ENCODE assay signal across 8 mouse cellular contexts in the genomic region with DNA sequence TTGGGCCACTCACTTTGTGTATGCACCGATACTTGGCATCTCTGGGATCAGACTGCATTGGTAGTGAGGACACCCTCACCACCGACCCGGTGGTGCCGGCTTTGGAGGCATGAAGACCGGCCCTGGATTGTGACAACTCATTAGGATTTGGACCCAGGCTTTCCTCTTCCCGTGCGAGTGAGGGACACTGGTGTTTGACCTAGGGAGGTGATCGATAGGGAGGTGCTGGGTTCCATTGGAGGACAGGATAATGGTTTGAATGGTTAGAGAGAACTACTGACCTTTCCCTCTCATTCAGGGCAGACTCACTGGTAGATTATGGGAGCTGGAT. TPM values are rescaled to one million over a fixed set of nuclear protein-coding genes. Genes with fewer than 3 reads are reported as not detected.
A peak's percentile ranks its signal among the peaks of the same experiment; 100 is the strongest.
DNase-seq lines count a peak whose midpoint lies in the region; ATAC-seq and TF ChIP-seq lines count a peak whose summit lies in the region.

No protein-coding gene starts in this region.

- no peak for DNase-seq in heart, postnatal 4 days
- no peak for DNase-seq in MEL (ENCODE audit: low read depth, low spot score)
- no peak for DNase-seq in midbrain, embryonic 10.5 days (ENCODE audit: low spot score)
- DNase-seq in c-Kit-positive CD71-positive TER-119-positive erythroid progenitor cells, embryonic 14.5 days (ENCODE audit: low spot score), result no peak
- no peak for DNase-seq in Muller cell, postnatal 12 days (ENCODE audit: inconsistent ontology term)
- DNase-seq in adrenal gland, adult 8-10 months, result no peak

- peak overlapping the region; percentile 76 for H3K4me2 ChIP-seq in heart, embryonic 15.5 days

- H3K9me3 ChIP-seq in heart, embryonic 15.5 days (replicated peaks), result no peaks in the 10 kb centered on the region
- no peaks in the 10 kb centered on the region for H3K9me3 ChIP-seq in MEL (replicated peaks; ENCODE audit: insufficient read depth, low read length)
- no peaks in the 10 kb centered on the region for H3K9me3 ChIP-seq in midbrain, embryonic 10.5 days (replicated peaks)

- peak overlapping the region; percentile 81 for H3K9ac ChIP-seq in heart, embryonic 15.5 days
- peak overlapping the region; percentile 91 for H3K9ac ChIP-seq in MEL (ENCODE audit: control insufficient read depth, low read depth, low read length, poor library complexity, severe bottlenecking)

- H3K27me3 ChIP-seq in heart, embryonic 15.5 days, result no peaks in the 10 kb centered on the region
- no peaks in the 10 kb centered on the region for H3K27me3 ChIP-seq in MEL (ENCODE audit: control insufficient read depth in 1 of 2, insufficient read depth in 2 of 2, low read length in 2 of 2)
- H3K27me3 ChIP-seq in midbrain, embryonic 10.5 days (ENCODE audit: low read depth, poor library complexity, severe bottlenecking), result no peaks in the 10 kb centered on the region

- 0% methylated on average over 8 of the region's 8 CpGs for WGBS in heart, embryonic 15.5 days
- under 1% methylated on average over 8 of the region's 8 CpGs for WGBS in midbrain, embryonic 10.5 days

- H3K36me3 ChIP-seq in heart, embryonic 15.5 days, result no peaks in the 10 kb centered on the region
- H3K36me3 ChIP-seq in MEL (ENCODE audit: control insufficient read depth in 1 of 2, insufficient read depth in 2 of 2, low read length in 2 of 2), result peaks cover 0 to 4% of the 10 kb centered on the region in 2 experiments; a peak in 3 of 4 replicates
- H3K36me3 ChIP-seq in midbrain, embryonic 10.5 days, result peaks cover 2% of the 10 kb centered on the region; the same call in 1 of the 2 replicates

- TF ChIP-seq EP300 in MEL (IDR thresholded peaks at IDR 0.05; ENCODE audit: low read depth in 1 of 2, low read length in 2 of 2), result no peak

- no peak for TF ChIP-seq CTCF in MEL (IDR thresholded peaks at IDR 0.05 in 2 of 3, conservative IDR thresholded peaks at IDR 0.05 in 1 of 3; ENCODE audit: control insufficient read depth in 1 of 3, insufficient read depth in 1 of 3, low read depth in 2 of 3, low read length in 3 of 3, poor library complexity in 1 of 3, severe bottlenecking in 1 of 3)

- peaks cover 12% of the 10 kb centered on the region; the same call in 1 of the 2 replicates for H3K79me2 ChIP-seq in MEL (ENCODE audit: control insufficient read depth, insufficient read depth, low read length, poor library complexity)

- TF ChIP-seq RAD21 in MEL (IDR thresholded peaks at IDR 0.05; ENCODE audit: low read depth, low read length), result no peak

- H3K4me3 ChIP-seq in heart, embryonic 15.5 days, result peak overlapping the region; percentile 77
- peak overlapping the region; percentile 83 to 94 for H3K4me3 ChIP-seq in MEL (ENCODE audit: control insufficient read depth in 1 of 2, insufficient read depth in 1 of 2, low read depth in 2 of 2, low read length in 2 of 2)
- H3K4me3 ChIP-seq in midbrain, embryonic 10.5 days, result peak overlapping the region; percentile 70

- TF ChIP-seq POLR2A in MEL (IDR thresholded peaks at IDR 0.05; ENCODE audit: control insufficient read depth in 1 of 2, insufficient read depth in 1 of 2, low read depth in 1 of 2, low read length in 2 of 2, poor library complexity in 1 of 2), result no peak

- peak overlapping the region; percentile 93 for H3K27ac ChIP-seq in heart, embryonic 15.5 days
- H3K27ac ChIP-seq in MEL (ENCODE audit: control insufficient read depth, low read depth, low read length), result peak overlapping the region; percentile 38; the same call in 1 of the 2 replicates
- peak overlapping the region; percentile 96 for H3K27ac ChIP-seq in midbrain, embryonic 10.5 days (replicated peaks)

- ATAC-seq in heart, embryonic 15.5 days (replicated peaks; ENCODE audit: insufficient number of reproducible peaks, insufficient read depth, low FRiP score, low read depth), result no peak
- peak; percentile 28; the same call in 1 of the 2 replicates for ATAC-seq in granulocyte monocyte progenitor cell, adult 5-6 weeks (replicated peaks; ENCODE audit: poor library complexity, severe bottlenecking)

- H3K4me1 ChIP-seq in heart, embryonic 15.5 days (replicated peaks), result peaks cover 47% of the 10 kb centered on the region
- H3K4me1 ChIP-seq in MEL (ENCODE audit: control insufficient read depth in 1 of 2, insufficient read depth in 2 of 2, low read length in 2 of 2), result peaks cover 0 to 23% of the 10 kb centered on the region in 2 experiments; a peak in 2 of 4 replicates
- peaks cover 26% of the 10 kb centered on the region for H3K4me1 ChIP-seq in midbrain, embryonic 10.5 days

TF ChIP-seq in MEL, 35 proteins besides CTCF, POLR2A, EP300 and RAD21:
- no peak for TF ChIP-seq TCF12 (IDR thresholded peaks at IDR 0.05; ENCODE audit: low read depth, low read length)
- TF ChIP-seq KAT2A (conservative IDR thresholded peaks at IDR 0.05; ENCODE audit: low read depth, low read length), result no peak
- TF ChIP-seq MXI1 (IDR thresholded peaks at IDR 0.05; ENCODE audit: low read depth, low read length), result peak; percentile 22
- no peak for TF ChIP-seq E2F4 (IDR thresholded peaks at IDR 0.05; ENCODE audit: borderline replicate concordance, low read depth, low read length)
- no peak for TF ChIP-seq SMC3 (IDR thresholded peaks at IDR 0.05; ENCODE audit: low read depth, low read length)
- no peak for TF ChIP-seq NRF1 (IDR thresholded peaks at IDR 0.05; ENCODE audit: insufficient read depth, low read depth, low read length, poor library complexity, severe bottlenecking)
- TF ChIP-seq ZMIZ1 (IDR thresholded peaks at IDR 0.05; ENCODE audit: low read depth, low read length), result no peak
- no peak for TF ChIP-seq ZKSCAN1 (IDR thresholded peaks at IDR 0.05; ENCODE audit: low read depth, low read length)
- TF ChIP-seq SIN3A (IDR thresholded peaks at IDR 0.05; ENCODE audit: low read length), result peak; percentile 18; the same call in 1 of the 2 replicates
- TF ChIP-seq MAFK (IDR thresholded peaks at IDR 0.05; ENCODE audit: borderline replicate concordance, low read depth, low read length), result no peak
- no peak for TF ChIP-seq USF2 (IDR thresholded peaks at IDR 0.05; ENCODE audit: borderline replicate concordance in 1 of 2, insufficient read depth in 1 of 2, low read depth in 1 of 2, low read length in 2 of 2)
- TF ChIP-seq RCOR1 (IDR thresholded peaks at IDR 0.05; ENCODE audit: low read depth, low read length), result no peak
- no peak for TF ChIP-seq ELF1 (IDR thresholded peaks at IDR 0.05; ENCODE audit: low read depth, low read length)
- TF ChIP-seq GATA1 (IDR thresholded peaks at IDR 0.05; ENCODE audit: low read depth, low read length), result no peak
- no peak for TF ChIP-seq MAZ (IDR thresholded peaks at IDR 0.05; ENCODE audit: low read depth, low read length)
- no peak for TF ChIP-seq POLR2AphosphoS2 (IDR thresholded peaks at IDR 0.05; ENCODE audit: low read length)
- TF ChIP-seq ZC3H11A (IDR thresholded peaks at IDR 0.05; ENCODE audit: low read depth, low read length), result no peak

RNA-seq across cellular contexts. Expression of a gene that starts 0.6 kb away (rescaled TPM):
- polyA plus RNA-seq in heart, embryonic 15.5 days (2015; fragmentation: Nextera tagmentation; extraction: Ambion mirVana), result 101 and 112 TPM in 2 replicates
- total RNA-seq in heart, postnatal 4 days (2021), result 100 to 1,000 TPM; 170 to 187 TPM
- 8.4 and 9.8 TPM in 2 replicates for total RNA-seq in MEL (2012; rRNA removed)
- polyA plus RNA-seq in MEL (2012; ENCODE audit: insufficient read depth in 1 of 2, insufficient read length in 2 of 2, low read depth in 1 of 2, low replicate concordance in 2 of 2, missing spikeins in 1 of 2), result 10 to 100 TPM in 1 of 2 experiments, not detected in 1; 25.0 TPM
- total RNA-seq in granulocyte monocyte progenitor cell, adult 5-6 weeks (2014; fragmentation: Nextera tagmentation), result 28.3 and 33.5 TPM in 2 replicates
- 16.6 and 21.6 TPM in 2 replicates for total RNA-seq in granulocyte monocyte progenitor cell, adult 5-6 weeks (2017)
- 68.5 and 78.2 TPM in 2 replicates for polyA plus RNA-seq in midbrain, embryonic 10.5 days (2016; fragmentation: Nextera tagmentation; extraction: Ambion mirVana)
- 100 to 1,000 TPM in 2 of 4 experiments, 10 to 100 TPM in 2; 88.5 to 120 (median 98.0) TPM for total RNA-seq in adrenal gland, adult 8-10 months (2022)

RNA-seq across cellular contexts. Expression of a gene that starts 6.5 kb away (rescaled TPM):
- polyA plus RNA-seq in heart, embryonic 15.5 days (2015; fragmentation: Nextera tagmentation; extraction: Ambion mirVana), result 24.7 and 29.7 TPM in 2 replicates
- 10 to 100 TPM; 22.6 to 24.8 TPM for total RNA-seq in heart, postnatal 4 days (2021)
- total RNA-seq in MEL (2012; rRNA removed), result 2.8 and 4.3 TPM in 2 replicates
- 10 to 100 TPM in 1 of 2 experiments, not detected in 1; 25.6 TPM for polyA plus RNA-seq in MEL (2012; ENCODE audit: insufficient read depth in 1 of 2, insufficient read length in 2 of 2, low read depth in 1 of 2, low replicate concordance in 2 of 2, missing spikeins in 1 of 2)
- 37.0 and 39.8 TPM in 2 replicates for total RNA-seq in granulocyte monocyte progenitor cell, adult 5-6 weeks (2014; fragmentation: Nextera tagmentation)
- total RNA-seq in granulocyte monocyte progenitor cell, adult 5-6 weeks (2017), result 11.4 and 14.1 TPM in 2 replicates
- polyA plus RNA-seq in midbrain, embryonic 10.5 days (2016; fragmentation: Nextera tagmentation; extraction: Ambion mirVana), result 29.6 and 36.0 TPM in 2 replicates
- total RNA-seq in adrenal gland, adult 8-10 months (2022), result 10 to 100 TPM; 33.0 to 42.5 (median 38.2) TPM

RNA-seq across cellular contexts. Expression of a gene that starts 51.4 kb away (rescaled TPM):
- 0.26 and 0.28 TPM in 2 replicates for polyA plus RNA-seq in heart, embryonic 15.5 days (2015; fragmentation: Nextera tagmentation; extraction: Ambion mirVana)
- total RNA-seq in heart, postnatal 4 days (2021), result not detected
- 0.12 TPM in 1 of 2 replicates, not detected in the other for total RNA-seq in MEL (2012; rRNA removed)
- under 1 TPM in 1 of 2 experiments, not detected in 1; 0.21 TPM for polyA plus RNA-seq in MEL (2012; ENCODE audit: insufficient read depth in 1 of 2, insufficient read length in 2 of 2, low read depth in 1 of 2, low replicate concordance in 2 of 2, missing spikeins in 1 of 2)
- not detected in 2 replicates for total RNA-seq in granulocyte monocyte progenitor cell, adult 5-6 weeks (2014; fragmentation: Nextera tagmentation)
- 0.65 TPM in 1 of 2 replicates, not detected in the other for total RNA-seq in granulocyte monocyte progenitor cell, adult 5-6 weeks (2017)
- 0.30 and 0.39 TPM in 2 replicates for polyA plus RNA-seq in midbrain, embryonic 10.5 days (2016; fragmentation: Nextera tagmentation; extraction: Ambion mirVana)
- total RNA-seq in adrenal gland, adult 8-10 months (2022), result under 1 TPM in 1 of 4 experiments, not detected in 3; 0.14 TPM

RNA-seq across cellular contexts. Expression of a gene that starts 51.9 kb away (rescaled TPM):
- 97.4 and 122 TPM in 2 replicates for polyA plus RNA-seq in heart, embryonic 15.5 days (2015; fragmentation: Nextera tagmentation; extraction: Ambion mirVana)
- 10 to 100 TPM; 50.7 to 51.3 TPM for total RNA-seq in heart, postnatal 4 days (2021)
- 34.2 and 41.1 TPM in 2 replicates for total RNA-seq in MEL (2012; rRNA removed)
- polyA plus RNA-seq in MEL (2012; ENCODE audit: insufficient read depth in 1 of 2, insufficient read length in 2 of 2, low read depth in 1 of 2, low replicate concordance in 2 of 2, missing spikeins in 1 of 2), result 10 to 100 TPM in 1 of 2 experiments, not detected in 1; 69.3 TPM
- total RNA-seq in granulocyte monocyte progenitor cell, adult 5-6 weeks (2014; fragmentation: Nextera tagmentation), result 45.1 and 51.5 TPM in 2 replicates
- 13.2 and 15.8 TPM in 2 replicates for total RNA-seq in granulocyte monocyte progenitor cell, adult 5-6 weeks (2017)
- 136 and 141 TPM in 2 replicates for polyA plus RNA-seq in midbrain, embryonic 10.5 days (2016; fragmentation: Nextera tagmentation; extraction: Ambion mirVana)
- total RNA-seq in adrenal gland, adult 8-10 months (2022), result 10 to 100 TPM; 75.9 to 85.5 (median 78.3) TPM

Comparison
In these comparisons a context has a peak if more than half of its experiments do, and no peak if none do; other contexts are left out.
1. H3K27ac ChIP-seq: peak in every context shown above with its lines; median percentile 96 in midbrain, embryonic 10.5 days; 93 in heart, embryonic 15.5 days; 38 in MEL.